Mouse (Mus musculus) G1E (cell line): ENCODE measurements at regions not wholly inside any gene's neighbourhood (a gene's known extent, or its start where the extent isn't known, plus 50 kb on each side); places are given as distances from the start of the nearest gene placed in this dataset.

ENCODE experiments used
- CTCF ChIP-seq: IDR thresholded peaks from 2 replicates; pipeline ENCODE4 v1.5.1; 2012; ENCODE audit warnings: low read depth, low read length, inconsistent platforms, mixed read lengths
- GATA1 ChIP-seq: IDR thresholded peaks from 2 replicates; pipeline ENCODE4 v1.6.1; 2012; ENCODE audit warnings: borderline replicate concordance, low read length, inconsistent platforms, mixed read lengths
- GATA2 ChIP-seq: IDR thresholded peaks from 2 replicates; pipeline ENCODE4 v1.6.1; 2012; ENCODE audit warnings: low read depth, low read length, inconsistent platforms, borderline replicate concordance
- POLR2AphosphoS5 ChIP-seq: IDR thresholded peaks from 2 replicates; pipeline ENCODE4 v1.6.1; 2012; ENCODE audit warnings: low read depth, low read length, inconsistent platforms; ENCODE audit not compliant: insufficient replicate concordance
- TAL1 ChIP-seq: conservative IDR thresholded peaks from 2 replicates; pipeline ENCODE4 v1.6.1; 2012; ENCODE audit warnings: low read depth, low read length, inconsistent platforms, mixed read lengths

- no peak for TF ChIP-seq CTCF
- TF ChIP-seq POLR2AphosphoS5: no peak
- no peak for TF ChIP-seq GATA1
- TF ChIP-seq TAL1: no peak
- no peak for TF ChIP-seq GATA2
Observed at GRCm38 (mm10) chr8:78002071-78002470, 211.0 kb upstream of the Ttc29 start.
